Mouse (Mus musculus) erythroblast, embryonic 14.5 days (primary cell): ENCODE results near the gene Sun2.

Experiments
- GATA1 ChIP-seq: IDR thresholded peaks from 2 replicates; pipeline ENCODE4 v1.6.1; 2012; ENCODE audit warnings: low read length, inconsistent platforms, mixed read lengths
- TAL1 ChIP-seq: IDR thresholded peaks from 3 replicates; pipeline ENCODE4 v1.6.1; 2012; ENCODE audit warnings: low read length, inconsistent platforms, mixed read lengths

DNA sequence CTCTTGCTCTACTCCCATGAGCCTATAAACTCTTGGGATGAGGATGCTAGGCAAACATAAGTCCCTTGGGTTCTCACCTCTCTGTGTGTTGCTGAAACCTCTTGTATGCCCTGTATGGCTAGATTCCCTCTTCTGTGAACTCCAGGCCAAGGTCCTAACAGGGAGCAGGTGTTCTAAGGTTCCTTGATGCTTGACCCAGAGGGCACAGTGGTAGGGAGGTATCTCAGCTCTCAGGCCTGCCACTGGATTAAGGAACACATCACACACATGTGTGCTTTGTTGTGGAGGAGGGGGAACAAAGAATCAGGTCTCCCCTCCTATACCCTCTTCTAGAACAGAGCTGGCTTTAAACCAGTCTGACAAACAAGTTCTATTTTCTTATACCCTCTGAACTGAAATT is 35.4 kb upstream of the Sun2 start, which contains the start of gene Dnal4:
- TF ChIP-seq GATA1 (no peak), TAL1 (no peak)
